In the genomic region with DNA sequence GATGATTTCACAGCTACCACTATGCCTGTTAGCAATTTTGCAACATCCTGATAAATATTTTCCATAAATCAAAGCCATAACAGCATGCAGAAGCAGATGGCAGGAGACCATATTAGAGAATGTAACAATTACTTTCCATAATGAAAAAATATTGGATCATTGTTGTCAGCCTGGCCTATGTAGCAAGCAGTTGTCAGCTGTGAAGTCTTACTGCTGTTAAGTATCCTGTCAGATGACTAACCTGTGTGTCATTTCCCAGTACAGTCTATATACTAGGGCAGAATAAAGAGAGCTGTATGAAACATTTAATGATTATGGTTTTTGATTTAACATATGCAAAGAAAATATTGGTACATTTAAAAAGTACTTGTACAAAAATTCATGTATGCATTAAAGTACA, we compare ENCODE assay signal across 30 mouse cellular contexts.
DNase-seq lines count a peak whose midpoint lies in the region; ATAC-seq lines count a peak whose summit lies in the region.
"Had no signal": no experiment of that assay in that cellular context is flagged by ENCODE, and none has a peak within 500 bp of the region (broad histone marks: within the 10 kb centered on the region; RNA-seq: fewer than 3 reads in every experiment).

No protein-coding gene starts in this region.

- H3K4me1 ChIP-seq in forebrain, embryonic 15.5 days: no peaks in the 10 kb centered on the region
- no peaks in the 10 kb centered on the region for H3K4me1 ChIP-seq in forebrain, embryonic 12.5 days
- H3K4me1 ChIP-seq in hindbrain, embryonic 15.5 days (replicated peaks): no peaks in the 10 kb centered on the region
- no peaks in the 10 kb centered on the region for H3K4me1 ChIP-seq in hindbrain, embryonic 10.5 days (replicated peaks)
- H3K4me1 ChIP-seq: embryonic facial prominence, embryonic 10.5 days; embryonic facial prominence, embryonic 13.5 days; heart, embryonic 10.5 days; heart, embryonic 13.5 days had no signal

- H3K36me3 ChIP-seq in forebrain, embryonic 15.5 days: no peaks in the 10 kb centered on the region
- no peaks in the 10 kb centered on the region for H3K36me3 ChIP-seq in forebrain, embryonic 12.5 days (replicated peaks)
- no peaks in the 10 kb centered on the region for H3K36me3 ChIP-seq in hindbrain, embryonic 15.5 days
- H3K36me3 ChIP-seq in hindbrain, embryonic 10.5 days: no peaks in the 10 kb centered on the region
- H3K36me3 ChIP-seq: embryonic facial prominence, embryonic 10.5 days; embryonic facial prominence, embryonic 13.5 days; heart, embryonic 10.5 days; heart, embryonic 13.5 days had no signal

- no peaks in the 10 kb centered on the region for H3K9me3 ChIP-seq in forebrain, embryonic 15.5 days
- H3K9me3 ChIP-seq in forebrain, embryonic 12.5 days: no peaks in the 10 kb centered on the region
- H3K9me3 ChIP-seq in hindbrain, embryonic 15.5 days: no peaks in the 10 kb centered on the region
- no peaks in the 10 kb centered on the region for H3K9me3 ChIP-seq in hindbrain, embryonic 10.5 days
- H3K9me3 ChIP-seq: embryonic facial prominence, embryonic 10.5 days; embryonic facial prominence, embryonic 13.5 days; heart, embryonic 10.5 days; heart, embryonic 13.5 days had no signal

- H3K27me3 ChIP-seq in forebrain, embryonic 15.5 days: no peaks in the 10 kb centered on the region
- no peaks in the 10 kb centered on the region for H3K27me3 ChIP-seq in forebrain, embryonic 12.5 days
- no peaks in the 10 kb centered on the region for H3K27me3 ChIP-seq in hindbrain, embryonic 15.5 days
- H3K27me3 ChIP-seq in hindbrain, embryonic 10.5 days (ENCODE audit: insufficient read depth, poor library complexity, severe bottlenecking): no peaks in the 10 kb centered on the region
- H3K27me3 ChIP-seq: embryonic facial prominence, embryonic 13.5 days; heart, embryonic 13.5 days had no signal

- H3K4me3 ChIP-seq in forebrain, embryonic 15.5 days: no peak overlapping the region
- H3K4me3 ChIP-seq in forebrain, embryonic 12.5 days (replicated peaks): no peak overlapping the region
- H3K4me3 ChIP-seq in hindbrain, embryonic 15.5 days: no peak overlapping the region
- H3K4me3 ChIP-seq in hindbrain, embryonic 10.5 days: no peak overlapping the region
- H3K4me3 ChIP-seq: embryonic facial prominence, embryonic 10.5 days; embryonic facial prominence, embryonic 13.5 days; erythroblast, embryonic 14.5 days; heart, adult 2 months; heart, embryonic 10.5 days; heart, embryonic 13.5 days had no signal

- H3K9ac ChIP-seq in forebrain, embryonic 15.5 days (replicated peaks): no peak overlapping the region
- no peak overlapping the region for H3K9ac ChIP-seq in forebrain, embryonic 12.5 days
- H3K9ac ChIP-seq in hindbrain, embryonic 15.5 days: no peak overlapping the region
- H3K9ac ChIP-seq: embryonic facial prominence, embryonic 13.5 days; heart, embryonic 13.5 days had no signal

- H3K4me2 ChIP-seq in forebrain, embryonic 15.5 days (replicated peaks): no peak overlapping the region
- no peak overlapping the region for H3K4me2 ChIP-seq in forebrain, embryonic 12.5 days
- H3K4me2 ChIP-seq in hindbrain, embryonic 15.5 days: no peak overlapping the region
- H3K4me2 ChIP-seq: embryonic facial prominence, embryonic 13.5 days; heart, embryonic 13.5 days had no signal

- no peak for DNase-seq in hindbrain, embryonic 10.5 days (ENCODE audit: low spot score)
- peak; percentile 6 for DNase-seq in 3T3-L1 (ENCODE audit: low read depth, low spot score)
- DNase-seq in brain, embryonic 18.5 days (ENCODE audit: low read depth, low spot score): peak; percentile 6
- no peak for DNase-seq in layer of hippocampus, adult 9-11 months
- DNase-seq: adrenal gland, postnatal 10 days; adrenal gland, postnatal 36 days; cerebellum, adult 11-12 months; cerebellum, adult 8-10 months; cerebellum, postnatal 10 days; cerebellum, postnatal 36 days; embryo, embryonic 11 days; gastrocnemius, postnatal 10 days; gastrocnemius, postnatal 36 days; heart, adult 2 months; heart, postnatal 14 days; kidney, adult 18-20 months; kidney, adult 9 months had no signal

- H3K27ac ChIP-seq in forebrain, embryonic 15.5 days (replicated peaks): no peak overlapping the region
- H3K27ac ChIP-seq in forebrain, embryonic 12.5 days: no peak overlapping the region
- no peak overlapping the region for H3K27ac ChIP-seq in hindbrain, embryonic 15.5 days (replicated peaks)
- no peak overlapping the region for H3K27ac ChIP-seq in hindbrain, embryonic 10.5 days
- H3K27ac ChIP-seq: embryonic facial prominence, embryonic 10.5 days; embryonic facial prominence, embryonic 13.5 days; heart, adult 2 months; heart, embryonic 10.5 days; heart, embryonic 13.5 days had no signal

- ATAC-seq in forebrain, embryonic 15.5 days (replicated peaks): 0 out of 2 replicates have a peak, but pooled peaks have one; percentile 53
- no peak for ATAC-seq in forebrain, embryonic 12.5 days (ENCODE audit: low FRiP score)
- ATAC-seq in hindbrain, embryonic 15.5 days (ENCODE audit: low FRiP score, low read depth): peak; percentile 51; the same call in 1 of the 2 replicates
- ATAC-seq in activated CD4-positive, CD25-positive, alpha-beta regulatory T cell, adult 4 months: no peak
- ATAC-seq: CD4-positive, CD25-positive, alpha-beta regulatory T cell, adult 4 months; forebrain, embryonic 16.5 days; inflammation-experienced regulatory T-cells, adult 6 months; intestine, embryonic 16.5 days had no signal

Comparison
In these comparisons a context has a peak if more than half of its experiments do, and no peak if none do; other contexts are left out.
1. ATAC-seq: peak in forebrain, embryonic 15.5 days (single experiment) and hindbrain, embryonic 15.5 days (single experiment); none in forebrain, embryonic 12.5 days (single experiment) and activated CD4-positive, CD25-positive, alpha-beta regulatory T cell, adult 4 months (single experiment).
2. DNase-seq: peak in 3T3-L1 (single experiment) and brain, embryonic 18.5 days (single experiment); none in hindbrain, embryonic 10.5 days (single experiment) and layer of hippocampus, adult 9-11 months (single experiment).